Mouse (Mus musculus): Measurements from ENCODE around the gene Auts2.

DNA sequence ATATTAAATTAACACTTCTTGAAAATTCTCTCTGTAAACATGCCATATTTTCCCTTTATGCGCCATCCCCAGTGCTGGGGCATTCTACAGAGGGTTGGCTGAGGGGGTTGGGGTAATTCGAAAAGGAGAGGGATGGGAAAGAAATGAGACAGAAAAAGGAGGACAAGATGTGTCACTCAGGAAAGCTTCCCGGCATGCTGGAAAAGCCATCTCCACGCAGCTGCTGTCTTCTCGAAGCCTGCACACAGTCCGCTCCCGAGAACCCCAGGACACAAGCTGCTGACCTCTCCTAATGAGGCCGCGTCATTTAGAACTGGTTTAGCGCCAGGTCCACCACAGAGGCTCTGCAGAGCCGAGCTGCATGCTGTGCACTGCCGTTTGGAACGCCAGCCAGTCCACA, 825.1 kb downstream of the Auts2 start:
- no peak for TF ChIP-seq CTCF (IDR thresholded peaks at IDR 0.05; ENCODE audit: borderline replicate concordance, insufficient read depth, low read depth, low read length)
- TF ChIP-seq POLR2A (IDR thresholded peaks at IDR 0.05; ENCODE audit: borderline replicate concordance, insufficient read depth, low read length): no peak

All from cerebellum, adult 2 months (tissue).